Mouse (Mus musculus): ENCODE measurements around the gene Ppp1r16b.
A peak's percentile ranks its signal among the peaks of the same experiment; 100 is the strongest.

Gene Ppp1r16b

GRCm38 (mm10) chr2:158692191-158692590 lies 27.0 kb downstream of the Ppp1r16b start:
- DNase-seq (ENCODE audit: low read depth), result no peak

- no peak for DNase-seq (ENCODE audit: low read depth)
Observed at GRCm38 (mm10) chr2:158695811-158696210, 30.6 kb downstream of the Ppp1r16b start.

- DNase-seq (ENCODE audit: low read depth), result no peak
Observed at GRCm38 (mm10) chr2:158696451-158696850, 31.3 kb downstream of the Ppp1r16b start.

DNA sequence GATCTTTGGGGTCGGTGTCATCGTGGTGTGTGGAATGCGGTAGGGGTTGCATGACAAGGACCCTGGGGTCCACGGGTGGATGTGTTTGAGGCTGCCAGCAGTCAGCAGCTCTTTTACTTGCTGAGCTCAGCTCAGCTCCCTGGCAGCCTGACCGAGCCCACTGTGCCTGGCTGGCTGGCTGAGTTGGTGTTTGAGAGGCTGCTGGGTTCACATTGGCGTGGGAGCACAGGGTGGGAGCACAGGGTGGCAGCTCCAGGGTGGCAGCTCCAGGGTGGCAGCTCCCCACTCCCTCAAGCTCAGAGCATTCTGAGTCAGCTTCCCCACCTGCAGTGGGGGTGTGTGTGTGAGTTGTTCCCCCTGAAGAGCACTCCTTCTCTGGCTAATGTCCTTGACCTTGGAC lies 34.7 kb downstream of the Ppp1r16b start:
- no peak for DNase-seq (ENCODE audit: low read depth)

GRCm38 (mm10) chr2:158700535-158701256 lies 35.5 kb downstream of the Ppp1r16b start:
- DNase-seq (ENCODE audit: low read depth), result peak; percentile 68

- DNase-seq (ENCODE audit: low read depth), result peak; percentile 74
Observed at GRCm38 (mm10) chr2:158701505-158701904, 36.3 kb downstream of the Ppp1r16b start.

DNA sequence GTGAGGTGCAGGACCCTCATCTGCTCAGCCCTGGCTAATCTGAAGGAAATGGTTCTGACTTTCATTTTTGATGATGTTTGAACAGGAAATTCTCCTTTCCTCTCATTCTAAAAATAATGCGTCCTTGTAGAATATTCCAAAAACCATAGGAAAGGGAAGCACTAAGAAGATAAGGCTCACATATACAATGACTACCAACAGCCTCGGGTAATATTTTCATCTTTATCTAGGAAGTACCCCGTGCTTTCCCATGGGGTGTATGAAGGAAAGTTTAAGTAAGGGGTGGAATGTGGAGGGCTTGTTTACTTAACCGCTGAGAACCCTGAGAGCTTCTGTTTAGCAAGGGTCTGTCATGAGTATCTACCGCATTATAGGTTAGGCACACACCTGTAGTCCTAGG lies 37.0 kb downstream of the Ppp1r16b start:
- no peak for DNase-seq (ENCODE audit: low read depth)

GRCm38 (mm10) chr2:158704720-158705119 lies 39.5 kb downstream of the Ppp1r16b start:
- peak; percentile 58 for DNase-seq (ENCODE audit: low read depth)

GRCm38 (mm10) chr2:158705529-158705928 lies 40.3 kb downstream of the Ppp1r16b start:
- DNase-seq (ENCODE audit: low read depth), result peak; percentile 74

- peak; percentile 85 for DNase-seq (ENCODE audit: low read depth)
Observed at GRCm38 (mm10) chr2:158706704-158707408, 41.7 kb downstream of the Ppp1r16b start.

DNA sequence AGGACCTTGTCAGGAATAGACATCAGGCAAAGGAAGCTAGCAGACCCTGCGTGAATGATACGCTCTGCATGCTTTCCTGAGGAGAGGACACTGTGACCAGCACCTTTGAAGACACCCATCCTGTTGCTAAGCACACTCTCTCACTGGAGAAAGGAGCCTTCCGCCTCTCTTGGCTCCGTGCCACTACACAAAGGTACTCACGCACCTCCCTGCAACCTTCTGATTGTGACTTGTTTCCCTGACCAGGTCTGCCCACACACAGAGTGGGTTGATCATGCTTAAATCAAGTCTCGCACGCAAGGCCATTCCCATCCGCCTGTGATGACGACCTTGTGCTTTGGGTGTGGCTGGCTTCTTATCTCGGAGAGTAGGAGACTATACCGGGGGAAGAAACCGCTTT lies 42.9 kb downstream of the Ppp1r16b start:
- DNase-seq (ENCODE audit: low read depth), result no peak

DNA sequence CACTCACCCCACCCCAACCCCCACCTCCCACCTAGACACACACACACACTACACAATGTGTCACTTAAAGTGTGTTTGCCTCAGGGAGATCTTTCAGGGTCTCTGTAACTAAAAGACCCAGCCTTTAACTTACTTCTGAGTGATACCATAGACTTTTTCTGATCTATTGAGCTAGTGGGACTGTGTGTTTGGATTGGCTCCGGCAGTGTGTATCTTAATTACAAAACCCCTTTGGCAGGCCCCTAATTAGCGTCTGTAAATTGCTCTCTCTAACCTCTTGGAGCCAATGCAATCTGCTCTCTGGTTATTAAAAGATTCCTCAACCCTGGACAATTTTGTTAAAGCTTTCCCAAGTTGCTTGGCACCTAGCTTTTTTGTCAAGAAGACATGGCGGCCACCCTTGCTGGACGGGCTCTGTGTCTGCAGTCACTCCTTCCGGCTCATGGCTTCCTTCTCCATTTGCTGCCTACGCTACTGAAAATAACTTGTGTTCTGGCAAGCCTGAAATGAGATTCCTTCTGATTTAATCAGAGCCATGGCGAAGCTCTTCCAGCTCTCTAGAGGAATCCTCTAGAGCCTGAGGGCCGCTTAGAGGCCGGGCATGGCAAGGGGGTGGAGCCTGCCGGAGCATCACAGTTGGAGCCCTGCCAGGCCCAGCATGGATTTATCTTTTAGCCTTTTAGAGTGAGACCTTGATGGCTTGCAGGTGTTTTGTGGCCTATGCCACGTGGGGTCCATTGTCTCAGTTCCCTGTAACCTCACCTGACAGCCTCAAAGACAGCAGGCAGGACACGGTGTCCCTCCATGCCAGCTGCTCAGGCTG lies 46.9 kb downstream of the Ppp1r16b start:
- no peak for DNase-seq (ENCODE audit: low read depth)

- peak; percentile 47 for DNase-seq (ENCODE audit: low read depth)
Observed at GRCm38 (mm10) chr2:158714826-158715225, 49.6 kb downstream of the Ppp1r16b start.

DNA sequence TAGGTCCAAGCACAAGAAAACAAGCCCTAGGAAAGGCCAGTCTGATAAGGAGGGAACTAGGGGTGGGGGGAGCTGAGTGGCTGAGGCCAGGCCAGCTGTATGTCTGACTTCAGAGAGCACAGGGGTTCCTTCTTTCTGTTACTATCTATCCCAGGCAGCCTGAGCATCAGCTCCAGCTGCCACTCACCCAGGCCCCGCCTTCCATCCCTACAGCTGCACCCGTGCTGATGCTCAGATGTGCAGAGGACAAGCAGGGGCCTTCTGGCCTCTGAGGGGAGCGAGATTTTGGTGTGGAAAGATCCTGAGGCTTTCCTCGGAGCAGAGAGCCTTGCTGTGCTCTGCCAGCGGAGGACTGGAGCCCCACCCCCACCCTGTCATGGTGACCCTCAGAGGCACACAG lies 50.9 kb downstream of the Ppp1r16b start:
- DNase-seq (ENCODE audit: low read depth), result no peak

DNA sequence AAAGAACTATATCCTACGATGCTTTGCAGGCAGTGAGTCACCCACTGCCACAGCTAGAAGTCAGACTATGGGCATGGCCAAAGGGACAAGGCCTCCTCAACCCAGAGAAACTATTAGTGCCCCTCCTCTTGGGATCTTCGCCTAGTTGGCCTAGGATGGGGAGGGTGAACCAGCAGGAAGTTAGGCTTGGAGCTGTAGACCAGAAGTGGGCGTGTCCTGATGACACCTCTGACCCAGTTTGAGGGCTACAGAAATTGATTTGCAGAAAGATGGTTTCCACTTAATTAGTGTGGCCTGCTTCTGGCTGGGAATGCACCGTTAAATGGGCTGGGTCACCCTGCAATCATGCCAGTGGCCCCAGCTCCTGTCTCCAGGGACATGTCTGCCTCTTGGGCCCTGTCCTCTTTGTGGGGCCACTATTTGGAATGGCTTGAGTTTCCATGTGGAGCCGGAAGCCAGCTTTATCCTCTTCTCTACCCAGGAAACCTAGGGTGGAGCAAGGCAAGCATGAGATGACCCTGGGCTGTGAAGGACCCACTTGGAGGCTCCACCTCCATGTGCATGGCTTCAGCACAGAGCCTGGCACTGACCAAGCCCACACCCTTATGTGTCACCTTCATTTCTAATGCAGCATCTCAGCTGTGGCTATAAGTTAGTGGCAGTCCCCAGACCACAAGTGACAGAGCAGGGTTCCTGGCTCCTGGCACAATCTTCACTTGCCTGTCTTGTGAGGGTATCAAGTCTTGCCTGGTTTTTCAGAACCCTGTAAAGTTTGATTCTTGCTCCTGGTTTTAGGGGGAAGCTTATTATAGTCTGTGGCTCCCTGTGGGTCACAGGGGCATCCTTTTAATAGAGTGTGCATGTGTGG lies 52.6 kb downstream of the Ppp1r16b start:
- peak; percentile 76 for DNase-seq (ENCODE audit: low read depth)

GRCm38 (mm10) chr2:158718816-158719549 lies 53.8 kb downstream of the Ppp1r16b start:
- peak; percentile 97 for DNase-seq (ENCODE audit: low read depth)

GRCm38 (mm10) chr2:158720715-158721370 lies 55.6 kb downstream of the Ppp1r16b start:
- DNase-seq (ENCODE audit: low read depth), result peak; percentile 76

DNA sequence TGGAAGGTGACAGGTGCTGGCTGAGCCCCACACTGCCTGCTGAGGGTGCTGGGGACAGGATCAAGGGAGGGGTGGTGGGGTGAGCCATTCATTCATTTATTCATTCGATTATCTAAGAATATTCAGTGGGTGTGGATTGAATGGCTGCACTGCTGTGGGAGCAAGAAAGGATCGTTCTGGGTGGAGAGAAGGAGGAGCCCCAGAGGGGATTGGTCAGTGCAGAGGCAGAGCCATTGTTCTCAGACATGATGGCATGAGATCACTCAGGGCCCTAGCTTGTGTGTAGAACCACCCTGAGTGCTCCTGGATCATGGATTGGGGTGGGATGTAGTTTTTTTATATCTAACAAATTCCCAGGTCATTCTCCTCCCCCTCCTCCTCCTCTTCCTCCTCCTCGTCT lies 56.3 kb downstream of the Ppp1r16b start:
- no peak for DNase-seq (ENCODE audit: low read depth)

DNA sequence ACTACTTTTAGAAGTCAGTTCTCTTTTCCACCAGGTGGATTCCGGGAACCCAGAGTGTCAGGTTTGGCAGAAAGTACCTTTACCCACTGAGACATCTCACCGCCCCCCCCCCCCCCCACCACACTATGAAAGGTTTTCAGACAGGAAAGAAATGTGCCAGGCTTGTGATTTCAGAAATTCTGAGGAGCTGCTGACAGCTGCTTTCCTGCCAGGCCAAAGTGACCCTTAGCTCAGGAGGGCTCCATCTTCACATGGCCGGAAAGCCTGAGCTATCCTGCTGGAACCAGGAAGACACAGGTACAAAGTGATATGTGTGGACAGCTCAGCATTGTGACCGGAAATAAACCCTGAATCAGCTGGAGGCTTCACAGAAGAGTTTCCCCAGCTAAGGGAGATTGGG lies 56.9 kb downstream of the Ppp1r16b start:
- DNase-seq (ENCODE audit: low read depth), result peak; percentile 70

DNA sequence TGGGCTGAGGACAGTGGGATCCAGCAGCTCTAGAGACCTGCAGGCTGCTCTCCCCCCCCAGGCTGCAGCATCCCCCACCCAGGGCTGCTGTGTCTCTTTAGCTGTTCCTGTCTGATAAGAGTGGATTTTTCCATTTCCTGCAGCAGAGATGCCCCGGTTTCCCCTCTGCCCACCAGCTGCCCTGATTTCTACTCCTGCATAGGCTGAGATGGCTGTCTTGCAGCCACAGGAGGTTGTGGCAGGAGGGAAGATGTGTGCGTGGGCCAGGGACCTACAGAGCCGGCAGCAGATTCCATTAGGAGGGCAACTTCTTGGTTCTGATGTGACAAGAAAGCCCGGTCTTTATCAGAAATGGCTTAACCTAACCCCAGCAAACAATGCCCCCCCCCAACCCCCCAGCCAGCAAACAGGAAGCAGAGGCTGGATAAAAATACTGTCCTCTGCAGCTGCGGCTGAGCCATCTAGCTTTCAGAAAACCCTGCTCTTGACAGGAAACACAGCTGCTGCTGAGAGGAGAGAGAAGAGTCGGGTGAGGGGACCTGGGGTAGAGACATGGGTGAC lies 57.9 kb downstream of the Ppp1r16b start:
- peak; percentile 85 for DNase-seq (ENCODE audit: low read depth)

Data from induced T-regulatory cell, adult 2 months (primary cell).